Mouse (Mus musculus) liver, embryonic 14.5 days (tissue): Measurements from ENCODE around the gene Ak9. TPM values are rescaled to one million over a fixed set of nuclear protein-coding genes. Genes with fewer than 3 reads are reported as not detected.

ENCODE experiments used
- ATAC-seq: fragments of 200-750 bp; cut with Nextera tagmentation; 2 replicates; pipeline ENCODE4 v1.8.0; 2017; ENCODE audit warnings: moderate number of reproducible peaks, mild to moderate bottlenecking, moderate library complexity; ENCODE audit not compliant: insufficient read depth
- DNase-seq, 3 experiments: peaks; one replicate each; pipeline ENCODE4 v3.0.0-alpha.2; 2012 to 2013; ENCODE audit warnings: low read depth in 3 of 3, low spot score in 3 of 3
- H3K27ac ChIP-seq: fragments of 300-500 bp; sonication (generic); 2 replicates; pipeline ENCODE4 v1.5.1; 2014; ENCODE audit warnings: moderate library complexity, mild to moderate bottlenecking, control low read depth, inconsistent platforms
- H3K27me3 ChIP-seq: fragments of 300-500 bp; sonication (generic); 2 replicates; pipeline ENCODE4 v1.6.1; 2014; ENCODE audit warnings: mild to moderate bottlenecking, low read length, moderate library complexity; ENCODE audit not compliant: control insufficient read depth, insufficient read depth
- H3K36me3 ChIP-seq: fragments of 300-500 bp; sonication (generic); replicated peaks from 2 replicates; pipeline ENCODE4 v1.6.1; 2014; ENCODE audit warnings: low read depth; ENCODE audit not compliant: control insufficient read depth, insufficient read depth
- H3K4me1 ChIP-seq, 2 experiments: fragments of 200-500 bp in 1 of 2; fragments of 300-500 bp in 1 of 2; sonication (generic) in 1 of 2; replicated peaks; 2 replicates each; pipeline ENCODE4 v1.6.1; 2012 to 2014; ENCODE audit warnings: antibody characterized with exemption in 1 of 2, inconsistent platforms in 1 of 2, low read length in 1 of 2; ENCODE audit not compliant: control insufficient read depth in 2 of 2, insufficient read depth in 2 of 2
- H3K4me2 ChIP-seq: fragments of 300-500 bp; sonication (generic); 2 replicates; pipeline ENCODE4 v1.6.1; 2014; ENCODE audit warnings: low read depth, mild to moderate bottlenecking, control low read depth, moderate library complexity
- H3K4me3 ChIP-seq, 2 experiments: fragments of 200-500 bp in 1 of 2; fragments of 300-500 bp in 1 of 2; sonication (generic) in 1 of 2; 2 replicates each; pipeline ENCODE4 v1.5.1; 2012 to 2014; ENCODE audit warnings: low read depth in 2 of 2, low read length in 2 of 2, mild to moderate bottlenecking in 2 of 2, control low read depth in 1 of 2, inconsistent platforms in 1 of 2, moderate library complexity in 1 of 2; ENCODE audit not compliant: insufficient read depth in 1 of 2
- H3K9ac ChIP-seq: fragments of 300-500 bp; sonication (generic); replicated peaks from 2 replicates; pipeline ENCODE4 v1.6.1; 2014; ENCODE audit warnings: mild to moderate bottlenecking, control low read depth, moderate library complexity
- H3K9me3 ChIP-seq: fragments of 300-500 bp; sonication (generic); 2 replicates; pipeline ENCODE4 v1.6.1; 2016; ENCODE audit warnings: low read length, mixed read lengths; ENCODE audit not compliant: control insufficient read depth
- CTCF ChIP-seq: IDR thresholded peaks from 2 replicates; pipeline ENCODE4 v1.5.1; 2016; ENCODE audit warnings: antibody characterized with exemption, low read depth, control low read depth
- EP300 ChIP-seq: IDR thresholded peaks from 2 replicates; pipeline ENCODE4 v1.6.1; 2016; ENCODE audit warnings: antibody characterized with exemption, low read depth
- WGBS: fragments of 180-500 bp; shearing (Covaris S2); extraction: QIAGEN DNeasy Blood & Tissue Kit; methylation state at CpG from one replicate; pipeline ENCODE4 v1.1.7; 2014; ENCODE audit not compliant: insufficient replicate concordance; 5-methylcytosine and 5-hydroxymethylcytosine counted together
- polyA plus RNA-seq, 2 experiments: library from polyadenylated mRNA; depleted of rRNA in 1 of 2; stranded (reverse) in 1 of 2; unstranded in 1 of 2; fragments of >200 nt; fragmentation: Nextera tagmentation in 1 of 2; extraction: Ambion mirVana in 1 of 2; gene quantifications; 2 replicates each; pipeline versions ENCODE4 v1.2.1 to v1.2.3; 2012 to 2014

The Ak9 gene
- polyA plus RNA-seq, 2 experiments = not detected

DNA sequence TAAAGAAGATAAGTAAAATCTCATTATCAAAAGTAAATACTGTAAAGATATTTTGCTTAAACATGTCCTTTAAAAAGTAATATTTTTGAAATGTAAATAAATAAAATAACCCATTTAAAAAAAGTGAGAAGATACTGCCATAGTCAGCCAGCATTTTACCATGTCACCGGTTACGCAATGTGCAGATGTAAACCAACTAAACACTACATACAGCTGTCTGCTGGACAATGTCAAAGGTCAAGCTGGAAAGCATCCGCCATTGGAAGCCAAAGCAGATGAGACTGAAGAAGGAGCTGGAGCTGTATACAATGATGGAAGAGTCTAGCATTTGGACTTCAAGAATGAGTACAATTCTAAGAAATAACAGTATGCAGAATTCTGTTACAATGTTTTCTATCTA, 16.2 kb upstream of the Ak9 start:
- WGBS = 83% methylated on average over 3 of the region's 3 CpGs

DNA sequence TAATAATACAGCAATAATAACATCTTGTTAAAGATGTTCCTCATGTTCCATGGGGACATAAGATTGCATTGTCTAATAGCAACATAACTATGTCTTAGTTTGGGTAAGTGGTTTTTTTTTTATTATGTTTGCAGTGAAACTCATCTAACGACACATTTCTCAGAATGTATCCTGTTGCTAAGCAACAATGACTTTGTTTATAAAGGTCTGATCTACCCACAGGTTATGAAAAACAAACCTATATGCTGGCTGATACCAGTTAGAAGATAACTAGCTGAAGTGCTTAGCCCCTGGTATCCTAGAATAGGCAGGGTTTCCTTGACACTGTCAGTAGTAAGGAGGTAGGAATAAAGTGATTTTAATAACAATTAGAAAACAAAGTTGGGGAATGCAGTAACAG, 15.7 kb upstream of the Ak9 start:
- 65% methylated on average over 1 of the region's 1 CpGs for WGBS

More for the DNA sequence above, 16.2 kb upstream of the Ak9 start:
- ATAC-seq (no peak), DNase-seq (no peak)
- Histone ChIP-seq H3K36me3 (no peaks in the 10 kb centered on the region), H3K4me2 (no peak overlapping the region), H3K4me3 (no peak overlapping the region), H3K27me3 (no peaks in the 10 kb centered on the region), H3K9ac (no peak overlapping the region), H3K4me1 (peaks cover 3 to 4% of the 10 kb centered on the region in 2 experiments; a peak in 2 of 4 replicates), H3K27ac (no peak overlapping the region), H3K9me3 (no peaks in the 10 kb centered on the region)
- TF ChIP-seq EP300 (no peak), CTCF (no peak)

DNA sequence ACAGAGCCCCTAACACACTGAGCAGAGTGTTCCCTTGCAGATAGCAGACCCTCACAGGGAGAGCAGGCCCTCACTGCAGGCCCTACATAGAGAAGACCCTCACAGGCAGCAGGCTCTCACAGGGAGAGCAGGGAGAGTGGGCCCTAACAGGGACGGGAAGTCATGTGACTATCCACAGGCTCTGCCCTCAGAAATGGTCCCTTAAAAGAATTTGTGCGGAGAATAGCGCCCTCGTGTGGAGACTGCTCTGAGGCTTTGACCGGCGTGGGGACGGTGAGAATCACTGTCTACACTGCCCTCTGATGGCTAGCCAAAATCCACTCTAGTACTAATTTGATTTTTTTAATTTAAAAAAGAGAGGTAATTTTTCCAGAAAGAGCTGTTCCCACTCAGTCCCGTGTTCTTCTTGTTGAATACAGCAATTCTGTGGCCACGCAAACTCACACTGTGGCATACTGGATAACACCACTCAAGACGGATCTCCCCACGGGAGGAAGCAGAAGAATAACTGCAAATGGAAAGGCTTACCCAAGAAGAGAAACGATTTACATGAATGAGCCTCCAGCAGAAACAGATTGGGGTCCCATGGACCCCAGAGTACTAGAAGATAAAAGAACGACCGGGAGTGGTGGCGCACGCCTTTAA, 14.9 kb upstream of the Ak9 start:
- ATAC-seq = peak; percentile 76

More for the DNA sequence above, 15.7 kb upstream of the Ak9 start:
- no peak overlapping the region for H3K9ac ChIP-seq
- no peak for DNase-seq
- no peaks in the 10 kb centered on the region for H3K9me3 ChIP-seq
- no peak for ATAC-seq
- H3K4me2 ChIP-seq = no peak overlapping the region
- TF ChIP-seq EP300 = no peak
- TF ChIP-seq CTCF = no peak
- no peaks in the 10 kb centered on the region for H3K27me3 ChIP-seq
- peaks cover 3 to 6% of the 10 kb centered on the region in 2 experiments; a peak in 2 of 4 replicates for H3K4me1 ChIP-seq
- H3K27ac ChIP-seq = no peak overlapping the region
- H3K4me3 ChIP-seq = no peak overlapping the region
- no peaks in the 10 kb centered on the region for H3K36me3 ChIP-seq

DNA sequence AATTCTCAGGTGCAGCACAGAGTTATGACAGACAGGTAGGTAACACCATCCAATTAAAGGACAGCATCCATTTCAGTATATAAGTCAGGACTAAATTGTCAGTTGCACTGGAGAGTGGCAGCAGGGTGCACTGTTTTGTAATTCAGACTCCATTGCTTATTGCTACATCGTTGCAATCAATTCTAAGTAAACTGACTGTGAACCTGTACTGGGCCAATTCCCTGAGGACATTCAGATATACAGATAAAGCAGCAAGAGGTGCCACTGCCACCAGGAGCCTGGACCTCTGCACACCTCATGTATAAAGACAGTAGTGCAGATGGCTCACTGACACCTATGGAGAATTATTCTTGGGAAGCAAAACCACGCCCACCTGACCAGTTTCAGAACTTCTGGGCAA, 12.8 kb upstream of the Ak9 start:
- ATAC-seq = no peak

More for the DNA sequence above, 14.9 kb upstream of the Ak9 start:
- no peak for TF ChIP-seq EP300
- TF ChIP-seq CTCF = peak; percentile 96
- H3K4me1 ChIP-seq = peaks cover 3 to 8% of the 10 kb centered on the region in 2 experiments; a peak in 2 of 4 replicates
- H3K4me3 ChIP-seq = no peak overlapping the region
- DNase-seq = peak; percentile 62 to 79 (median 68)
- 37% methylated on average over 16 of the region's 16 CpGs for WGBS
- H3K9me3 ChIP-seq = no peaks in the 10 kb centered on the region
- peak overlapping the region; percentile 15; the same call in 1 of the 2 replicates for H3K4me2 ChIP-seq
- no peak overlapping the region for H3K9ac ChIP-seq
- H3K36me3 ChIP-seq = no peaks in the 10 kb centered on the region
- H3K27me3 ChIP-seq = no peaks in the 10 kb centered on the region
- H3K27ac ChIP-seq = no peak overlapping the region

DNA sequence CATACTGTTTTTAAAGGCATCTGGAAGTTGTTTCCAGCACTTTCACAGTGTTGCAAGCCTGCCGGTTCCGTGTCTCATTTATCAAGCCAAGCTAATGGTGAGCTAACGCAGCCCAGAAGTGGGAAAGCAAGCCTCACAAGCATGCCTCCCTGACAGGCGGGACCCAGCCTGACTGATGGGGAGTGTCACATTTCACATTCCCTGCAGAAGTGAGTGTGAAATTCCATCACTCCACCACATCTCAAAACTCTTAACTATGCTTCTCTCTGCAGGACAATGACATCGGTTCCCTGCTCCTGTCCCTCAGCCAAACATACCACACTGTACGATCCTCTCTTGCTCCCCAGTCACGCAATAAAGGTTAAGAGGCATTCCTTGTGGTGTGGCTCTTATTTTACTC, 10.8 kb upstream of the Ak9 start:
- DNase-seq = no peak
- no peaks in the 10 kb centered on the region for H3K36me3 ChIP-seq
- 32% methylated on average over 7 of the region's 7 CpGs for WGBS
- H3K4me2 ChIP-seq = no peak overlapping the region
- no peaks in the 10 kb centered on the region for H3K27me3 ChIP-seq
- H3K4me1 ChIP-seq = peaks cover 3 to 6% of the 10 kb centered on the region in 2 experiments; a peak in 2 of 4 replicates
- no peak overlapping the region for H3K27ac ChIP-seq
- no peak for TF ChIP-seq EP300
- no peak for TF ChIP-seq CTCF
- H3K4me3 ChIP-seq = no peak overlapping the region
- no peak for ATAC-seq
- H3K9ac ChIP-seq = no peak overlapping the region
- no peaks in the 10 kb centered on the region for H3K9me3 ChIP-seq

More for the DNA sequence above, 12.8 kb upstream of the Ak9 start:
- 68% methylated on average over 2 of the region's 2 CpGs for WGBS
- Histone ChIP-seq H3K4me2 (no peak overlapping the region), H3K4me1 (peaks cover 3 to 8% of the 10 kb centered on the region in 2 experiments; a peak in 2 of 4 replicates), H3K9me3 (no peaks in the 10 kb centered on the region), H3K4me3 (no peak overlapping the region), H3K27me3 (no peaks in the 10 kb centered on the region), H3K9ac (no peak overlapping the region), H3K36me3 (no peaks in the 10 kb centered on the region), H3K27ac (no peak overlapping the region)
- no peak for TF ChIP-seq CTCF
- no peak for TF ChIP-seq EP300
- no peak for DNase-seq
